Mouse (Mus musculus) liver, postnatal 0 days (tissue): ENCODE data around the gene Spag7.

ENCODE experiments used
- CTCF ChIP-seq: sonication (generic); IDR thresholded peaks from 2 replicates; pipeline ENCODE4 v1.5.1; 2016; ENCODE audit warnings: antibody characterized with exemption, low read depth
- EP300 ChIP-seq: IDR thresholded peaks from 2 replicates; pipeline ENCODE4 v1.6.1; 2016; ENCODE audit warnings: antibody characterized with exemption, low read depth, mild to moderate bottlenecking

DNA sequence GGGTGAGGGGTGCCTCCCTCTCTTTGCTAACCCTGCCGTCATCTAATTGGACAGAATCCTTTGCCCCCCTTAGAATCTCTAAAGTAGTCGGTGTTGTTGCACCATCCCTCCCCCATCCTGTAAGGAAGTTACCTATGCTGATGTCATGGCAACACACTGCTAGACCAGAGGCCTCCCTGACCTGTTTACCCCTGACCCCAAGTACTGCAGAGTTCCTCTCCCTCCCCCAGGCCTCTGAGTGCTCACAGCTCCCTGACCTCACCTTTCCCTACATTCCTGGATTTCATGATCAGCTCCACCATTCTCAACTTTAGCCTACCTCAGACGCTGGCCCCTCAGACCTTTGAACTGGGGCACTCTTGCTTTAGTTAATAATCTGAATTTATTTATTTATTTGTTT lies 36.9 kb upstream of the Spag7 start:
- TF ChIP-seq CTCF = no peak
- no peak for TF ChIP-seq EP300
